Mouse (Mus musculus): ENCODE measurements around the gene Stag1. TPM values are rescaled to one million over a fixed set of nuclear protein-coding genes. Genes with fewer than 3 reads are reported as not detected.

Gene Stag1
- polyA plus RNA-seq, 1 experiment from 2014 or later = 40.9 TPM

- no peaks in the 10 kb centered on the region for H3K36me3 ChIP-seq (ENCODE audit: insufficient read depth, low read length)
- H3K27me3 ChIP-seq (ENCODE audit: insufficient read depth, low read length) = no peaks in the 10 kb centered on the region
- H3K4me2 ChIP-seq (ENCODE audit: low read length) = peak overlapping the region; percentile 71
- H3K9ac ChIP-seq (ENCODE audit: low read depth, low read length) = peak overlapping the region; percentile 97; the same call in 1 of the 2 replicates
- no peak for ATAC-seq (replicated peaks; ENCODE audit: low FRiP score, low read depth)
- no peaks in the 10 kb centered on the region for H3K9me3 ChIP-seq (replicated peaks; ENCODE audit: low read length)
- H3K4me1 ChIP-seq (replicated peaks; ENCODE audit: insufficient read depth, low read length) = 0 out of 2 replicates have a peak, but pooled peaks cover 10% of the 10 kb centered on the region
- peak overlapping the region; percentile 92 for H3K4me3 ChIP-seq (replicated peaks; ENCODE audit: low read depth, low read length)
- WGBS = 26% methylated on average over 8 of the region's 8 CpGs
- DNase-seq (ENCODE audit: low spot score) = no peak
- no peak for TF ChIP-seq CTCF (IDR thresholded peaks at IDR 0.05; ENCODE audit: low read depth)
- no peak overlapping the region for H3K27ac ChIP-seq
Measured at GRCm38 (mm10) chr9:100645026-100645940, 47.7 kb downstream of the Stag1 start.

DNA sequence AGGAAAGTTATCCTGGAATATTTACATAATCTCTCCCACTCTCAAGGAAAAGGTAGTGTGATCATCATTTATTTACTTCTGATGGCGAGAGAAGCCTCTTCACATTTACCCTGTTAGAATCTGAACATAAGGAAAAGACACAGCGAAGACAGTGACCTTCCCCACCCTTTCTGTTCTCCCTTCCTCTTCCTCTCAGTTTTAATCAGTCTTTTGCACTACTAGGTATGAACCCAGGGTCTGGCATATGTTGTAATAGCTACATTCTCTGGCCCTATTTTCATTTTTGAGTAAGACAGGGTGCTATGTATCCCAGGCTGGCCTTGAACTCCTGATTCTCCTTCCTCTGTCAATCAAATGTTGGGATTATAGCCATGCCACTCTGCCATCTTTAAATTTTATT, 48.7 kb downstream of the Stag1 start:
- Histone ChIP-seq H3K4me3 (replicated peaks; ENCODE audit: low read depth, low read length) (no peak overlapping the region), H3K4me1 (replicated peaks; ENCODE audit: insufficient read depth, low read length) (0 out of 2 replicates have a peak, but pooled peaks cover 9% of the 10 kb centered on the region), H3K27ac (no peak overlapping the region), H3K27me3 (ENCODE audit: insufficient read depth, low read length) (no peaks in the 10 kb centered on the region), H3K36me3 (ENCODE audit: insufficient read depth, low read length) (no peaks in the 10 kb centered on the region), H3K9me3 (replicated peaks; ENCODE audit: low read length) (no peaks in the 10 kb centered on the region), H3K9ac (ENCODE audit: low read depth, low read length) (no peak overlapping the region), H3K4me2 (ENCODE audit: low read length) (no peak overlapping the region)
- ATAC-seq (replicated peaks; ENCODE audit: low FRiP score, low read depth) = no peak
- DNase-seq (ENCODE audit: low spot score) = no peak
- WGBS = 90% methylated on average over 2 of the region's 2 CpGs
- TF ChIP-seq CTCF (IDR thresholded peaks at IDR 0.05; ENCODE audit: low read depth) = no peak

GRCm38 (mm10) chr9:100647774-100648323, 50.3 kb downstream of the Stag1 start:
- Histone ChIP-seq H3K36me3 (ENCODE audit: insufficient read depth, low read length) (no peaks in the 10 kb centered on the region), H3K4me2 (ENCODE audit: low read length) (no peak overlapping the region), H3K27me3 (ENCODE audit: insufficient read depth, low read length) (no peaks in the 10 kb centered on the region), H3K4me3 (replicated peaks; ENCODE audit: low read depth, low read length) (no peak overlapping the region), H3K9me3 (replicated peaks; ENCODE audit: low read length) (no peaks in the 10 kb centered on the region), H3K9ac (ENCODE audit: low read depth, low read length) (no peak overlapping the region), H3K27ac (no peak overlapping the region), H3K4me1 (replicated peaks; ENCODE audit: insufficient read depth, low read length) (0 out of 2 replicates have a peak, but pooled peaks cover 6% of the 10 kb centered on the region)
- no peak for ATAC-seq (replicated peaks; ENCODE audit: low FRiP score, low read depth)
- no peak for DNase-seq (ENCODE audit: low spot score)
- WGBS = 94% methylated on average over 2 of the region's 2 CpGs
- TF ChIP-seq CTCF (IDR thresholded peaks at IDR 0.05; ENCODE audit: low read depth) = no peak

DNA sequence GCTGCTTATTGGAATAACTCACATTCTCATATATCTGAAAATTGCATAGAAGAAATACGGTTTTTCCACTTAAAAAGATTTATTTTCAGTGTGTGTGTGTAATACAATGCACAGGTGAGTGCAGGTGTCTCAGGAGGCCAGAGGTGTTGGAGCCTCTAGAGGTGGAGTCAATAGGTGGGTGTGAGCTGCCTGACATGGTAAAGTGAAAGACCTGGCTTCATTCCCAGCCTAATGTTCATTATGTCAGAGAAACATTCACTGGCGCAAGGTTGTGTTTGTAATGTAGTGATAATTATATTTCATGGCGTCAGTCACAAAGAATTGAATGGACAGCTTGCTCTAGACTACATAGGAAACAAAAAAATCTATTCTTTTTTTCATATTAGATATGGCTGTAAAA, 56.5 kb downstream of the Stag1 start:
- Histone ChIP-seq H3K27ac (no peak overlapping the region), H3K4me2 (ENCODE audit: low read length) (no peak overlapping the region), H3K36me3 (ENCODE audit: insufficient read depth, low read length) (no peaks in the 10 kb centered on the region), H3K9ac (ENCODE audit: low read depth, low read length) (no peak overlapping the region), H3K27me3 (ENCODE audit: insufficient read depth, low read length) (no peaks in the 10 kb centered on the region), H3K4me1 (replicated peaks; ENCODE audit: insufficient read depth, low read length) (no peaks in the 10 kb centered on the region), H3K4me3 (replicated peaks; ENCODE audit: low read depth, low read length) (no peak overlapping the region), H3K9me3 (replicated peaks; ENCODE audit: low read length) (no peaks in the 10 kb centered on the region)
- TF ChIP-seq CTCF (IDR thresholded peaks at IDR 0.05; ENCODE audit: low read depth) = no peak
- ATAC-seq (replicated peaks; ENCODE audit: low FRiP score, low read depth) (no peak), DNase-seq (ENCODE audit: low spot score) (no peak)
- WGBS = 72% methylated on average over 3 of the region's 3 CpGs

GRCm38 (mm10) chr9:100656058-100656457, 58.5 kb downstream of the Stag1 start:
- Histone ChIP-seq H3K4me3 (replicated peaks; ENCODE audit: low read depth, low read length) (no peak overlapping the region), H3K9ac (ENCODE audit: low read depth, low read length) (no peak overlapping the region), H3K27me3 (ENCODE audit: insufficient read depth, low read length) (no peaks in the 10 kb centered on the region), H3K4me1 (replicated peaks; ENCODE audit: insufficient read depth, low read length) (no peaks in the 10 kb centered on the region), H3K4me2 (ENCODE audit: low read length) (no peak overlapping the region), H3K36me3 (ENCODE audit: insufficient read depth, low read length) (0 out of 2 replicates have a peak, but pooled peaks cover under 1% of the 10 kb centered on the region), H3K9me3 (replicated peaks; ENCODE audit: low read length) (no peaks in the 10 kb centered on the region), H3K27ac (no peak overlapping the region)
- WGBS = 95% methylated on average over 4 of the region's 4 CpGs
- TF ChIP-seq CTCF (IDR thresholded peaks at IDR 0.05; ENCODE audit: low read depth) = no peak
- DNase-seq (ENCODE audit: low spot score) (no peak), ATAC-seq (replicated peaks; ENCODE audit: low FRiP score, low read depth) (no peak)

DNA sequence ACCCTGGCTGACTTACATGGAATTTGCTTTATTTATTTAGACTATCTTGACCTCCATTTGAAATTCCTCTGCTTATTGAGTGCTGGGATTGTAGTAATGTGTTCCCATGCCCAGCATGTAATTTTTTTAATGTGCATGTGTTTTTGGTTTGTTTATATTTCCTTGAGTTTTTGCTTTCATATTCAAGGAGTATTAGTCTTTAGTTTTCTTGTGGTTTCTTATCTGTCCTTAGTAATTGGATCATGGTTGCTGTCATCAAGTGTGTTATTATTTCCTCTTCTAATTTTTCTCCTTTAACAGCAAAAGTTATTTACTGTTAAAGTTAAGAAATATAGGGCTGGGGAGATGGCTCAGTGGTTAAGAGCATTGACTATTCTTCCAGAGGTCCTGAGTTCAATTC, 63.0 kb downstream of the Stag1 start:
- TF ChIP-seq CTCF (IDR thresholded peaks at IDR 0.05; ENCODE audit: low read depth) = no peak
- no peaks in the 10 kb centered on the region; the same call in 1 of the 2 replicates for H3K9me3 ChIP-seq (replicated peaks; ENCODE audit: low read length)
- H3K9ac ChIP-seq (ENCODE audit: low read depth, low read length) = no peak overlapping the region

More for the DNA sequence above, 63.0 kb downstream of the Stag1 start:
- H3K36me3 ChIP-seq (ENCODE audit: insufficient read depth, low read length) = 0 out of 2 replicates have a peak, but pooled peaks cover 3% of the 10 kb centered on the region
- ATAC-seq (replicated peaks; ENCODE audit: low FRiP score, low read depth) (no peak), DNase-seq (ENCODE audit: low spot score) (no peak)
- H3K4me2 ChIP-seq (ENCODE audit: low read length) = no peak overlapping the region
- H3K27me3 ChIP-seq (ENCODE audit: insufficient read depth, low read length) = no peaks in the 10 kb centered on the region
- H3K4me1 ChIP-seq (replicated peaks; ENCODE audit: insufficient read depth, low read length) = no peaks in the 10 kb centered on the region
- no peak overlapping the region for H3K27ac ChIP-seq
- H3K4me3 ChIP-seq (replicated peaks; ENCODE audit: low read depth, low read length) = no peak overlapping the region

Data from kidney, postnatal 0 days (tissue).